9 mouse cellular contexts compared by ENCODE assay signal in the genomic region with DNA sequence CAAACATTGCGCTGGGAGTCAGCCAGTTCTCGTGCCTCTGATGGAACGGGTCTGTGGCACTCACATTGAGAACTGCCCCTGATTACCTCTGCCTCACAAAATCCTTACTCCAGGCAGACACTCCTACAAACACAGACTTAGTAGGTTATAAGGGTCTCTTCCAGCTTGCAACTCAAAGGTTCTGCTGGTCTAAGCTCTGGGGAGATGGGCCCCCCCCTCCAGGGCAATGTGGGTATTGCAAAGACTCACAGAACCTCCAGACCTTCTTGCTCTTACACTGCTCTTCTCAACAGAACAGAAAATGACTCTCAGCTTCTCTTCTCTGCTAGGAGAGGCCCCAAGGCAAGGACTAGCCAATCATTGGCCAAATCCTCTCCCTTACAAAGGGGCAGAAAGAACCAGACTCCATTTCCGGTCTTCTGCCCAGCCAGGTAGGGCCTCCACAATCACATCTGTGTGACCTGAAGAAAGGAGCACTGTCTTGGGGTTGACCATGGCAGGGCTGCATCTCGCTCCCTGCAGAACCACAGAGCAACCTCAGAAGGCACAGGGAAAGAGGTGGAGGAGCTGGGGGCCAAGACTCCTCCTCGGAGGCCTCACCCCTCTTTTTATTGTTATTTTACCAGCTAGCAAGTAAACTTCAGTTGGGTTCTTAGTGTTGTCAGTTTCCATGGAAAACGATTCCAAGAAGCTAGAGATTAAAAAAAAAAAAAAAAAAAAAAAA.
DNase-seq lines count a peak whose midpoint lies in the region; ATAC-seq and TF ChIP-seq lines count a peak whose summit lies in the region.
"Had no signal": no experiment of that assay in that cellular context is flagged by ENCODE, and none has a peak within 500 bp of the region (broad histone marks: within the 10 kb centered on the region; RNA-seq: fewer than 3 reads in every experiment).

No protein-coding gene starts in this region.

- peak; percentile 28 for TF ChIP-seq CTCF in hindbrain, postnatal 0 days (IDR thresholded peaks at IDR 0.05; ENCODE audit: low read depth)
- TF ChIP-seq CTCF in liver, embryonic 14.5 days (IDR thresholded peaks at IDR 0.05; ENCODE audit: low read depth): peak; percentile 74

- DNase-seq in hindbrain, postnatal 0 days (ENCODE audit: low spot score): no peak
- DNase-seq in thymus, postnatal 4 days: peak; percentile 41
- DNase-seq in thymus, postnatal 14 days: no peak
- peak; percentile 39 to 51 (median 40) for DNase-seq in liver, embryonic 14.5 days (ENCODE audit: low read depth in 3 of 3, low spot score in 3 of 3)
- no peak for DNase-seq in adrenal gland, postnatal 36 days
- no peak for DNase-seq in cerebellum, postnatal 4 days (ENCODE audit: low spot score in 2 of 2)
- DNase-seq: thymus, adult 18-20 months had no signal

- H3K27me3 ChIP-seq in hindbrain, postnatal 0 days (ENCODE audit: insufficient read depth, low read length): no peaks in the 10 kb centered on the region
- H3K27me3 ChIP-seq in hindbrain, embryonic 13.5 days: no peaks in the 10 kb centered on the region
- H3K27me3 ChIP-seq in liver, embryonic 14.5 days (ENCODE audit: control insufficient read depth, insufficient read depth, low read length): no peaks in the 10 kb centered on the region
- H3K27me3 ChIP-seq in forebrain, embryonic 16.5 days (replicated peaks; ENCODE audit: control insufficient read depth, insufficient read depth, low read length): no peaks in the 10 kb centered on the region

- TF ChIP-seq EP300 in liver, embryonic 14.5 days (IDR thresholded peaks at IDR 0.05; ENCODE audit: low read depth): no peak

- ATAC-seq in hindbrain, postnatal 0 days: no peak
- ATAC-seq in hindbrain, embryonic 13.5 days (ENCODE audit: low FRiP score): no peak
- ATAC-seq in liver, embryonic 14.5 days (ENCODE audit: insufficient read depth): peak; percentile 68; the same call in 1 of the 2 replicates
- ATAC-seq in forebrain, embryonic 16.5 days: no peak

- no peaks in the 10 kb centered on the region for H3K4me1 ChIP-seq in hindbrain, postnatal 0 days (ENCODE audit: insufficient read depth, low read length)
- H3K4me1 ChIP-seq in hindbrain, embryonic 13.5 days (replicated peaks): peaks cover 12% of the 10 kb centered on the region; the same call in 1 of the 2 replicates
- H3K4me1 ChIP-seq in liver, embryonic 14.5 days (replicated peaks; ENCODE audit: control insufficient read depth in 2 of 2, insufficient read depth in 2 of 2, low read length in 1 of 2): peaks cover 8 to 18% of the 10 kb centered on the region in 2 experiments; a peak in 3 of 4 replicates
- no peaks in the 10 kb centered on the region for H3K4me1 ChIP-seq in forebrain, embryonic 16.5 days (replicated peaks; ENCODE audit: control insufficient read depth, insufficient read depth, low read length)

- no peak overlapping the region for H3K27ac ChIP-seq in hindbrain, postnatal 0 days
- H3K27ac ChIP-seq in hindbrain, embryonic 13.5 days: no peak overlapping the region
- H3K27ac ChIP-seq in liver, embryonic 14.5 days: no peak overlapping the region
- H3K27ac ChIP-seq in forebrain, embryonic 16.5 days (ENCODE audit: low read length): no peak overlapping the region

- no peak overlapping the region for H3K4me3 ChIP-seq in hindbrain, postnatal 0 days (ENCODE audit: low read length)
- H3K4me3 ChIP-seq in hindbrain, embryonic 13.5 days: no peak overlapping the region
- H3K4me3 ChIP-seq in liver, embryonic 14.5 days (ENCODE audit: insufficient read depth in 1 of 2, low read depth in 2 of 2, low read length in 2 of 2): no peak overlapping the region
- H3K4me3 ChIP-seq in forebrain, embryonic 16.5 days (replicated peaks; ENCODE audit: low read length): no peak overlapping the region

- no peak overlapping the region for H3K4me2 ChIP-seq in hindbrain, postnatal 0 days (ENCODE audit: low read depth, low read length)
- H3K4me2 ChIP-seq in hindbrain, embryonic 13.5 days: no peak overlapping the region
- H3K4me2 ChIP-seq in liver, embryonic 14.5 days (ENCODE audit: low read depth): no peak overlapping the region; the same call in 1 of the 2 replicates
- H3K4me2 ChIP-seq in forebrain, embryonic 16.5 days (ENCODE audit: low read length): no peak overlapping the region

- WGBS in hindbrain, postnatal 0 days: 90% methylated on average over 7 of the region's 7 CpGs
- WGBS in hindbrain, embryonic 13.5 days: 94% methylated on average over 7 of the region's 7 CpGs
- 80% methylated on average over 7 of the region's 7 CpGs for WGBS in liver, embryonic 14.5 days (ENCODE audit: insufficient replicate concordance)
- 90% methylated on average over 7 of the region's 7 CpGs for WGBS in forebrain, embryonic 16.5 days

- H3K9ac ChIP-seq in hindbrain, postnatal 0 days (replicated peaks; ENCODE audit: low read length): no peak overlapping the region
- no peak overlapping the region for H3K9ac ChIP-seq in hindbrain, embryonic 13.5 days
- H3K9ac ChIP-seq in liver, embryonic 14.5 days (replicated peaks): no peak overlapping the region
- no peak overlapping the region for H3K9ac ChIP-seq in forebrain, embryonic 16.5 days (replicated peaks; ENCODE audit: low read depth, low read length)

- H3K36me3 ChIP-seq in hindbrain, postnatal 0 days (ENCODE audit: insufficient read depth, low read length): no peaks in the 10 kb centered on the region
- no peaks in the 10 kb centered on the region for H3K36me3 ChIP-seq in hindbrain, embryonic 13.5 days
- no peaks in the 10 kb centered on the region for H3K36me3 ChIP-seq in liver, embryonic 14.5 days (replicated peaks; ENCODE audit: control insufficient read depth, insufficient read depth, low read depth)
- H3K36me3 ChIP-seq in forebrain, embryonic 16.5 days (ENCODE audit: control insufficient read depth, insufficient read depth): no peaks in the 10 kb centered on the region

- no peaks in the 10 kb centered on the region for H3K9me3 ChIP-seq in hindbrain, postnatal 0 days (ENCODE audit: low read length)
- no peaks in the 10 kb centered on the region for H3K9me3 ChIP-seq in hindbrain, embryonic 13.5 days
- peaks cover 4% of the 10 kb centered on the region for H3K9me3 ChIP-seq in liver, embryonic 14.5 days (ENCODE audit: control insufficient read depth, low read length)
- H3K9me3 ChIP-seq in forebrain, embryonic 16.5 days (ENCODE audit: control insufficient read depth, low read length): no peaks in the 10 kb centered on the region

Comparison
In these comparisons a context has a peak if more than half of its experiments do, and no peak if none do; other contexts are left out.
1. DNase-seq: peak in thymus, postnatal 4 days (single experiment) and liver, embryonic 14.5 days (3 of 3); none in hindbrain, postnatal 0 days (single experiment), thymus, postnatal 14 days (single experiment), adrenal gland, postnatal 36 days (0 of 2) and cerebellum, postnatal 4 days (0 of 2).